Mouse (Mus musculus) telencephalon, adult 2 months (tissue): ENCODE data around the gene Qtrt2.

Experiments used
- DNase-seq: peaks from one replicate; pipeline ENCODE4 v3.0.0-alpha.2; 2011; ENCODE audit warnings: low read depth, low spot score

Gene Qtrt2

GRCm38 (mm10) chr16:43818404-43818803, 108.2 kb downstream of the Qtrt2 start:
- no peak for DNase-seq

GRCm38 (mm10) chr16:43816321-43816720, 110.3 kb downstream of the Qtrt2 start:
- no peak for DNase-seq

- no peak for DNase-seq
Observed at GRCm38 (mm10) chr16:43814644-43815043, 112.0 kb downstream of the Qtrt2 start.
